Mouse (Mus musculus): ENCODE measurements around the gene Lhfpl1. TPM values are rescaled to one million over a fixed set of nuclear protein-coding genes. Genes with fewer than 3 reads are reported as not detected.

The Lhfpl1 gene
- polyA plus RNA-seq, 1 experiment: 0.62 TPM

GRCm38 (mm10) chrX:145272209-145272608 lies 76.7 kb downstream of the Lhfpl1 start:
- H3K27ac ChIP-seq (ENCODE audit: insufficient read depth, low read length): no peak overlapping the region
- TF ChIP-seq CTCF (IDR thresholded peaks at IDR 0.05; ENCODE audit: borderline replicate concordance, insufficient read depth, low read depth, low read length) (no peak), POLR2A (IDR thresholded peaks at IDR 0.05; ENCODE audit: borderline replicate concordance, insufficient read depth, low read length) (no peak)
- WGBS: 62% methylated on average over 3 of the region's 3 CpGs
- no peak for DNase-seq
- H3K4me1 ChIP-seq (ENCODE audit: control insufficient read depth, insufficient read depth, low read length): no peaks in the 10 kb centered on the region
- no peak overlapping the region for H3K4me3 ChIP-seq (replicated peaks; ENCODE audit: insufficient read depth, low read depth, low read length)
- H3K27me3 ChIP-seq (ENCODE audit: control insufficient read depth, insufficient read depth, low read length): no peaks in the 10 kb centered on the region

GRCm38 (mm10) chrX:145271768-145272167 lies 77.1 kb downstream of the Lhfpl1 start:
- Histone ChIP-seq H3K4me3 (replicated peaks; ENCODE audit: insufficient read depth, low read depth, low read length) (no peak overlapping the region), H3K27me3 (ENCODE audit: control insufficient read depth, insufficient read depth, low read length) (no peaks in the 10 kb centered on the region), H3K4me1 (ENCODE audit: control insufficient read depth, insufficient read depth, low read length) (no peaks in the 10 kb centered on the region), H3K27ac (ENCODE audit: insufficient read depth, low read length) (no peak overlapping the region)
- TF ChIP-seq CTCF (IDR thresholded peaks at IDR 0.05; ENCODE audit: borderline replicate concordance, insufficient read depth, low read depth, low read length) (no peak), POLR2A (IDR thresholded peaks at IDR 0.05; ENCODE audit: borderline replicate concordance, insufficient read depth, low read length) (no peak)
- DNase-seq: no peak
- WGBS: 29% methylated on average over 4 of the region's 4 CpGs

- Histone ChIP-seq H3K4me3 (replicated peaks; ENCODE audit: insufficient read depth, low read depth, low read length) (no peak overlapping the region), H3K27me3 (ENCODE audit: control insufficient read depth, insufficient read depth, low read length) (no peaks in the 10 kb centered on the region), H3K27ac (ENCODE audit: insufficient read depth, low read length) (no peak overlapping the region), H3K4me1 (ENCODE audit: control insufficient read depth, insufficient read depth, low read length) (no peaks in the 10 kb centered on the region)
- no peak for TF ChIP-seq POLR2A (IDR thresholded peaks at IDR 0.05; ENCODE audit: borderline replicate concordance, insufficient read depth, low read length)
- no peak for TF ChIP-seq CTCF (IDR thresholded peaks at IDR 0.05; ENCODE audit: borderline replicate concordance, insufficient read depth, low read depth, low read length)
- WGBS: 70% methylated on average over 5 of the region's 5 CpGs
- DNase-seq: peak in 1 of 2 experiments; percentile 2
Observed at GRCm38 (mm10) chrX:145261803-145262202, 87.1 kb downstream of the Lhfpl1 start.

Other genes with a start within 250 kb of the Lhfpl1 start
- 17.5 and 18.7 TPM in 2 replicates for gene Amot, start 156.1 kb upstream of the Lhfpl1 start, polyA plus RNA-seq (2012; rRNA removed)

All from cerebellum, adult 2 months (tissue).